Mouse (Mus musculus) neural tube, embryonic 12.5 days (tissue): ENCODE data around the gene Sulf2. TPM values are rescaled to one million over a fixed set of nuclear protein-coding genes. Genes with fewer than 3 reads are reported as not detected.
A peak's percentile ranks its signal among the peaks of the same experiment; 100 is the strongest.

Source experiments
- ATAC-seq: fragments of 200-750 bp; cut with Nextera tagmentation; 2 replicates; pipeline ENCODE4 v1.8.0; 2017; ENCODE audit warnings: low read depth, mild to moderate bottlenecking, moderate TSS enrichment, moderate library complexity; ENCODE audit not compliant: low FRiP score
- H3K27ac ChIP-seq: fragments of 300-500 bp; sonication (generic); 2 replicates; pipeline ENCODE4 v1.5.1; 2016
- H3K27me3 ChIP-seq: fragments of 300-500 bp; sonication (generic); replicated peaks from 2 replicates; pipeline ENCODE4 v1.6.1; 2016; ENCODE audit warnings: mild to moderate bottlenecking
- H3K36me3 ChIP-seq: fragments of 300-500 bp; sonication (generic); 2 replicates; pipeline ENCODE4 v1.6.1; 2016; ENCODE audit warnings: mild to moderate bottlenecking
- H3K4me1 ChIP-seq: fragments of 300-500 bp; sonication (generic); 2 replicates; pipeline ENCODE4 v1.6.1; 2016
- H3K4me2 ChIP-seq: fragments of 300-500 bp; sonication (generic); replicated peaks from 2 replicates; pipeline ENCODE4 v1.6.1; 2016; ENCODE audit warnings: mild to moderate bottlenecking
- H3K4me3 ChIP-seq: fragments of 300-500 bp; sonication (generic); 2 replicates; pipeline ENCODE4 v1.5.1; 2016
- H3K9ac ChIP-seq: fragments of 300-500 bp; sonication (generic); 2 replicates; pipeline ENCODE4 v1.6.1; 2016; ENCODE audit warnings: mild to moderate bottlenecking
- H3K9me3 ChIP-seq: fragments of 300-500 bp; sonication (generic); 2 replicates; pipeline ENCODE4 v1.6.1; 2016; ENCODE audit warnings: mild to moderate bottlenecking
- WGBS: fragments of 180-500 bp; shearing (Covaris S2); methylation state at CpG from one replicate; pipeline ENCODE4 v1.1.7; 2016; 5-methylcytosine and 5-hydroxymethylcytosine counted together
- polyA plus RNA-seq: library from polyadenylated mRNA; unstranded; fragments of >200 nt; fragmentation: Nextera tagmentation; extraction: Ambion mirVana; gene quantifications from 2 replicates; pipeline ENCODE4 v1.2.1, GENCODE M21; 2016

Gene Sulf2
- polyA plus RNA-seq, 1 experiment from 2014 or later = 152 TPM

GRCm38 (mm10) chr2:166145031-166145430 is 10.4 kb downstream of the Sulf2 start:
- H3K36me3 ChIP-seq = no peaks in the 10 kb centered on the region; the same call in 1 of the 2 replicates
- ATAC-seq = no peak
- no peak overlapping the region for H3K4me2 ChIP-seq
- H3K9me3 ChIP-seq = no peaks in the 10 kb centered on the region
- no peak overlapping the region for H3K9ac ChIP-seq
- WGBS = 81% methylated on average over 8 of the region's 8 CpGs
- peaks cover 73% of the 10 kb centered on the region for H3K4me1 ChIP-seq
- H3K27me3 ChIP-seq = peaks cover 7% of the 10 kb centered on the region
- H3K27ac ChIP-seq = no peak overlapping the region
- H3K4me3 ChIP-seq = no peak overlapping the region

GRCm38 (mm10) chr2:166143871-166144270 is 11.6 kb downstream of the Sulf2 start:
- peaks cover 63% of the 10 kb centered on the region for H3K4me1 ChIP-seq
- H3K27ac ChIP-seq = no peak overlapping the region
- no peak; the same call in 1 of the 2 replicates for ATAC-seq

GRCm38 (mm10) chr2:166142561-166143112 is 12.8 kb downstream of the Sulf2 start:
- peak; percentile 75 for ATAC-seq
- H3K27ac ChIP-seq = peak overlapping the region; percentile 66
- H3K36me3 ChIP-seq = peaks cover 7% of the 10 kb centered on the region

More at GRCm38 (mm10) chr2:166143871-166144270, 11.6 kb downstream of the Sulf2 start:
- H3K4me2 ChIP-seq = no peak overlapping the region
- no peaks in the 10 kb centered on the region for H3K9me3 ChIP-seq
- peaks cover 7% of the 10 kb centered on the region for H3K27me3 ChIP-seq
- 77% methylated on average over 5 of the region's 5 CpGs for WGBS
- peaks cover 7% of the 10 kb centered on the region for H3K36me3 ChIP-seq
- no peak overlapping the region for H3K4me3 ChIP-seq
- no peak overlapping the region for H3K9ac ChIP-seq

GRCm38 (mm10) chr2:166141910-166142309 is 13.6 kb downstream of the Sulf2 start:
- Histone ChIP-seq H3K9me3 (no peaks in the 10 kb centered on the region), H3K4me1 (peaks cover 51% of the 10 kb centered on the region), H3K9ac (no peak overlapping the region)

More at GRCm38 (mm10) chr2:166142561-166143112, 12.8 kb downstream of the Sulf2 start:
- H3K4me3 ChIP-seq = no peak overlapping the region
- WGBS = 40% methylated on average over 19 of the region's 19 CpGs
- H3K4me2 ChIP-seq = peak overlapping the region; percentile 42
- H3K9me3 ChIP-seq = no peaks in the 10 kb centered on the region
- H3K27me3 ChIP-seq = peaks cover 7% of the 10 kb centered on the region
- H3K4me1 ChIP-seq = peaks cover 52% of the 10 kb centered on the region
- no peak overlapping the region for H3K9ac ChIP-seq

GRCm38 (mm10) chr2:166141039-166141438 is 14.4 kb downstream of the Sulf2 start:
- Histone ChIP-seq H3K27me3 (no peaks in the 10 kb centered on the region), H3K9me3 (no peaks in the 10 kb centered on the region), H3K4me3 (no peak overlapping the region), H3K4me1 (peaks cover 53% of the 10 kb centered on the region), H3K9ac (no peak overlapping the region), H3K27ac (no peak overlapping the region), H3K4me2 (no peak overlapping the region), H3K36me3 (peaks cover 7% of the 10 kb centered on the region)
- 91% methylated on average over 6 of the region's 6 CpGs for WGBS
- ATAC-seq = no peak

More at GRCm38 (mm10) chr2:166141910-166142309, 13.6 kb downstream of the Sulf2 start:
- WGBS = 76% methylated on average over 1 of the region's 1 CpGs
- Histone ChIP-seq H3K4me2 (no peak overlapping the region), H3K27ac (peak overlapping the region; percentile 66; the same call in 1 of the 2 replicates), H3K27me3 (peaks cover 6% of the 10 kb centered on the region), H3K4me3 (no peak overlapping the region), H3K36me3 (peaks cover 7% of the 10 kb centered on the region)
- ATAC-seq = no peak

- WGBS = 89% methylated on average over 9 of the region's 9 CpGs
- Histone ChIP-seq H3K36me3 (peaks cover 7% of the 10 kb centered on the region), H3K27ac (no peak overlapping the region), H3K4me2 (no peak overlapping the region), H3K9me3 (no peaks in the 10 kb centered on the region), H3K27me3 (no peaks in the 10 kb centered on the region), H3K4me3 (no peak overlapping the region), H3K9ac (no peak overlapping the region), H3K4me1 (peaks cover 50% of the 10 kb centered on the region)
- ATAC-seq = no peak
These were observed 15.0 kb downstream of the Sulf2 start for GRCm38 (mm10) chr2:166140427-166140826.

- Histone ChIP-seq H3K36me3 (peaks cover 7% of the 10 kb centered on the region), H3K27ac (no peak overlapping the region), H3K4me2 (no peak overlapping the region), H3K4me1 (peaks cover 37% of the 10 kb centered on the region), H3K9me3 (no peaks in the 10 kb centered on the region), H3K27me3 (no peaks in the 10 kb centered on the region), H3K4me3 (no peak overlapping the region), H3K9ac (no peak overlapping the region)
- 39% methylated on average over 1 of the region's 1 CpGs for WGBS
- ATAC-seq = no peak
These were observed 17.2 kb downstream of the Sulf2 start for GRCm38 (mm10) chr2:166138308-166138707.

GRCm38 (mm10) chr2:166137467-166137866 is 18.0 kb downstream of the Sulf2 start:
- H3K9ac ChIP-seq = no peak overlapping the region
- WGBS = 84% methylated on average over 4 of the region's 4 CpGs
- H3K4me3 ChIP-seq = no peak overlapping the region
- H3K9me3 ChIP-seq = no peaks in the 10 kb centered on the region
- no peaks in the 10 kb centered on the region for H3K27me3 ChIP-seq
- ATAC-seq = no peak
- H3K4me1 ChIP-seq = peaks cover 29% of the 10 kb centered on the region
- peaks cover 13% of the 10 kb centered on the region for H3K36me3 ChIP-seq
- H3K4me2 ChIP-seq = no peak overlapping the region
- H3K27ac ChIP-seq = no peak overlapping the region

- Histone ChIP-seq H3K4me3 (no peak overlapping the region), H3K36me3 (peaks cover 27% of the 10 kb centered on the region), H3K4me1 (peaks cover 17% of the 10 kb centered on the region), H3K27me3 (no peaks in the 10 kb centered on the region), H3K27ac (0 out of 2 replicates have a peak overlapping the region, but pooled peaks have one; percentile 7), H3K9ac (0 out of 2 replicates have a peak overlapping the region, but pooled peaks have one; percentile 17), H3K4me2 (0 out of 2 replicates have a peak overlapping the region, but pooled peaks have one; percentile 5), H3K9me3 (no peaks in the 10 kb centered on the region)
- ATAC-seq = no peak
- 53% methylated on average over 16 of the region's 16 CpGs for WGBS
These were observed 19.6 kb downstream of the Sulf2 start for GRCm38 (mm10) chr2:166135711-166136485.

- Histone ChIP-seq H3K36me3 (peaks cover 47% of the 10 kb centered on the region), H3K4me2 (no peak overlapping the region), H3K4me3 (no peak overlapping the region)
These were observed 26.7 kb downstream of the Sulf2 start for GRCm38 (mm10) chr2:166128756-166129155.

GRCm38 (mm10) chr2:166128032-166128431 is 27.4 kb downstream of the Sulf2 start:
- Histone ChIP-seq H3K27ac (no peak overlapping the region), H3K4me2 (no peak overlapping the region), H3K9ac (no peak overlapping the region), H3K36me3 (peaks cover 51% of the 10 kb centered on the region), H3K4me3 (no peak overlapping the region), H3K9me3 (no peaks in the 10 kb centered on the region), H3K4me1 (no peaks in the 10 kb centered on the region; the same call in 1 of the 2 replicates), H3K27me3 (no peaks in the 10 kb centered on the region)
- ATAC-seq = no peak
- WGBS = 91% methylated on average over 15 of the region's 15 CpGs

More at GRCm38 (mm10) chr2:166128756-166129155, 26.7 kb downstream of the Sulf2 start:
- Histone ChIP-seq H3K27ac (no peak overlapping the region), H3K4me1 (no peaks in the 10 kb centered on the region; the same call in 1 of the 2 replicates), H3K9ac (no peak overlapping the region), H3K27me3 (no peaks in the 10 kb centered on the region), H3K9me3 (no peaks in the 10 kb centered on the region)
- WGBS = 92% methylated on average over 4 of the region's 4 CpGs
- ATAC-seq = no peak

GRCm38 (mm10) chr2:166126343-166126742 is 29.1 kb downstream of the Sulf2 start:
- Histone ChIP-seq H3K27me3 (no peaks in the 10 kb centered on the region), H3K27ac (no peak overlapping the region), H3K9me3 (no peaks in the 10 kb centered on the region), H3K4me1 (no peaks in the 10 kb centered on the region; the same call in 1 of the 2 replicates), H3K4me2 (no peak overlapping the region), H3K36me3 (peaks cover 47% of the 10 kb centered on the region), H3K9ac (no peak overlapping the region), H3K4me3 (no peak overlapping the region)
- ATAC-seq = no peak
- WGBS = 84% methylated on average over 11 of the region's 11 CpGs
